Mouse (Mus musculus): ENCODE data around the gene Srsx.
"Not testable (repeated sequence)": the region's sequence is repeated elsewhere in the genome, so short reads cannot be mapped to it uniquely, and the experiment has no call there.

The Srsx gene

GRCm38 (mm10) chrX:123222381-123222780, at the start of gene Srsx:
Gene Srsx, minus strand, starts transcription at chrX:123222481.
- CTCF ChIA-PET, result not testable (repeated sequence)

GRCm38 (mm10) chrX:123246807-123247206, 24.5 kb upstream of the Srsx start, which contains the start of gene Gm17577:
Gene Gm17577, minus strand, starts transcription at chrX:123246907.
- CTCF ChIA-PET, result not testable (repeated sequence)

Data from spleen, embryonic (tissue).